Comparison of ENCODE assay signal across 16 mouse cellular contexts in the genomic region with DNA sequence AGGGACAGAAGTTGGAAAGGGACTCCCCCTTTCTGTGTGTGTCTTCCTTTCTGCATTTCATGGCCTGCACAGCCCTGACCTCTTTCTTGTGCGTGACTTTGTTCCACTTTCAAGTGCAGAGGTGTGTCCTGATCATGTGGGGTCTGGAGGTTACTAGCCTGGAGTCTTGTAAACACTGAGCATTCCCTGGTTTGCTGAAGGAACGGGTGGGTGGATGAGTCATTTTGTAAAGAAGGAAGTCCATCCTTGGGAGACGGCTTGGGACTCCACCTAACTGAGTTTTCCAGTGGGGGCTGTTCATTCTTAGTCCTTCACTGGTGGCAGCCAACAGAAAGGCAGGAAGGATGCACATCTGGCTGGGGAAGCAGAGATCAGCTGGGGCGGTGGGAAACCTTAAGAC. TPM values are rescaled to one million over a fixed set of nuclear protein-coding genes. Genes with fewer than 3 reads are reported as not detected.
A peak's percentile ranks its signal among the peaks of the same experiment; 100 is the strongest.
DNase-seq lines count a peak whose midpoint lies in the region; ATAC-seq lines count a peak whose summit lies in the region.
"Had no signal": no experiment of that assay in that cellular context is flagged by ENCODE, and none has a peak within 500 bp of the region (broad histone marks: within the 10 kb centered on the region; RNA-seq: fewer than 3 reads in every experiment).

No protein-coding gene starts in this region.

- H3K36me3 ChIP-seq in kidney, embryonic 15.5 days, result no peaks in the 10 kb centered on the region
- H3K36me3 ChIP-seq in heart, embryonic 12.5 days, result no peaks in the 10 kb centered on the region
- H3K36me3 ChIP-seq: forebrain, embryonic 15.5 days; midbrain, embryonic 13.5 days had no signal

- no peak overlapping the region for H3K4me2 ChIP-seq in kidney, embryonic 15.5 days
- H3K4me2 ChIP-seq in heart, embryonic 12.5 days, result no peak overlapping the region
- H3K4me2 ChIP-seq: forebrain, embryonic 15.5 days; midbrain, embryonic 13.5 days had no signal

- no peak overlapping the region for H3K4me3 ChIP-seq in kidney, embryonic 15.5 days (replicated peaks)
- no peak overlapping the region for H3K4me3 ChIP-seq in heart, embryonic 12.5 days
- H3K4me3 ChIP-seq: forebrain, embryonic 15.5 days; midbrain, embryonic 13.5 days had no signal

- no peak for ATAC-seq in kidney, embryonic 15.5 days (replicated peaks; ENCODE audit: low FRiP score)
- ATAC-seq in heart, embryonic 12.5 days (ENCODE audit: insufficient number of reproducible peaks, low FRiP score), result peak; percentile 51
- ATAC-seq in erythroblast, adult 5-6 weeks (replicated peaks; ENCODE audit: low FRiP score, poor library complexity, severe bottlenecking), result no peak
- ATAC-seq: CD4-positive, CD25-positive, alpha-beta regulatory T cell, adult 4 months; forebrain, embryonic 15.5 days; hindbrain, postnatal 0 days; midbrain, embryonic 13.5 days had no signal

- H3K9ac ChIP-seq in kidney, embryonic 15.5 days, result no peak overlapping the region
- H3K9ac ChIP-seq in heart, embryonic 12.5 days, result no peak overlapping the region
- H3K9ac ChIP-seq: forebrain, embryonic 15.5 days; midbrain, embryonic 13.5 days had no signal

- no peaks in the 10 kb centered on the region for H3K9me3 ChIP-seq in kidney, embryonic 15.5 days (replicated peaks)
- 0 out of 2 replicates have a peak, but pooled peaks cover 3% of the 10 kb centered on the region for H3K9me3 ChIP-seq in heart, embryonic 12.5 days (replicated peaks)
- H3K9me3 ChIP-seq: forebrain, embryonic 15.5 days; midbrain, embryonic 13.5 days had no signal

- H3K27me3 ChIP-seq in kidney, embryonic 15.5 days, result no peaks in the 10 kb centered on the region
- no peaks in the 10 kb centered on the region; the same call in 1 of the 2 replicates for H3K27me3 ChIP-seq in heart, embryonic 12.5 days (replicated peaks)
- H3K27me3 ChIP-seq: forebrain, embryonic 15.5 days; midbrain, embryonic 13.5 days had no signal

- peak overlapping the region; percentile 22; the same call in 1 of the 2 replicates for H3K27ac ChIP-seq in kidney, embryonic 15.5 days
- H3K27ac ChIP-seq in heart, embryonic 12.5 days (ENCODE audit: poor library complexity, severe bottlenecking), result no peak overlapping the region
- H3K27ac ChIP-seq: forebrain, embryonic 15.5 days; hindbrain, postnatal 0 days; midbrain, embryonic 13.5 days had no signal

- WGBS in kidney, embryonic 15.5 days, result 64% methylated on average over 4 of the region's 4 CpGs
- WGBS in heart, embryonic 12.5 days, result 55% methylated on average over 4 of the region's 4 CpGs

- H3K4me1 ChIP-seq in kidney, embryonic 15.5 days, result 0 out of 2 replicates have a peak, but pooled peaks cover 5% of the 10 kb centered on the region
- H3K4me1 ChIP-seq in heart, embryonic 12.5 days (replicated peaks), result no peaks in the 10 kb centered on the region
- H3K4me1 ChIP-seq: midbrain, embryonic 13.5 days had no signal

- no peak for DNase-seq in kidney, postnatal 36 days
- DNase-seq in NIH3T3 (ENCODE audit: low read depth), result peak; percentile 8
- DNase-seq in lung, postnatal 10 days, result peak; percentile 39
- no peak for DNase-seq in embryo, embryonic 11 days
- DNase-seq in layer of hippocampus, adult 8-10 months (ENCODE audit: low spot score in 2 of 2), result no peak
- DNase-seq: adrenal gland, postnatal 25 days; cerebellum, adult 9-10 months; gastrocnemius, postnatal 36 days; thymus, postnatal 36 days had no signal

RNA-seq across cellular contexts. Expression of a gene that starts 27.9 kb away (rescaled TPM):
- 1.7 and 1.9 TPM in 2 replicates for polyA plus RNA-seq in kidney, embryonic 15.5 days (2015; fragmentation: Nextera tagmentation; extraction: Ambion mirVana)
- polyA plus RNA-seq in heart, embryonic 12.5 days (2016; fragmentation: Nextera tagmentation; extraction: Ambion mirVana), result 1.5 and 1.6 TPM in 2 replicates
- total RNA-seq in erythroblast, adult 5-6 weeks (2015; ENCODE audit: low replicate concordance), result 10.7 and 13.8 TPM in 2 replicates
- total RNA-seq in erythroblast, adult 5-6 weeks (2017; ENCODE audit: low replicate concordance), result 10.5 and 16.0 TPM in 2 replicates
- total RNA-seq in layer of hippocampus, adult 8-10 months (2022), result 100 to 1,000 TPM; 478 to 591 (median 521) TPM

Comparison
In these comparisons a context has a peak if more than half of its experiments do, and no peak if none do; other contexts are left out.
1. DNase-seq: peak in NIH3T3 (single experiment) and lung, postnatal 10 days (single experiment); none in kidney, postnatal 36 days (0 of 2), embryo, embryonic 11 days (single experiment) and layer of hippocampus, adult 8-10 months (0 of 2).
2. RNA of a gene that starts 27.9 kb away (total RNA-seq): 478 to 591 TPM in layer of hippocampus, adult 8-10 months; 10.5 to 16.0 TPM in erythroblast, adult 5-6 weeks; every median in the first group is over 10 times any median in the second.